Mouse (Mus musculus) neural tube, embryonic 11.5 days (tissue): ENCODE results near the gene Pogz. TPM values are rescaled to one million over a fixed set of nuclear protein-coding genes. Genes with fewer than 3 reads are reported as not detected.
"Not testable (repeated sequence)": the region's sequence is repeated elsewhere in the genome, so short reads cannot be mapped to it uniquely, and the experiment has no call there.

Experiments
- ATAC-seq: fragments of 200-750 bp; cut with Nextera tagmentation; 2 replicates; pipeline ENCODE4 v1.8.0; 2017; ENCODE audit warnings: moderate number of reproducible peaks, mild to moderate bottlenecking, moderate TSS enrichment, moderate library complexity; ENCODE audit not compliant: insufficient read depth, low FRiP score, low TSS enrichment
- DNase-seq: peaks from one replicate; pipeline ENCODE4 v3.0.0-alpha.2; 2015; ENCODE audit warnings: low spot score
- H3K27ac ChIP-seq: fragments of 300-500 bp; sonication (generic); 2 replicates; pipeline ENCODE4 v1.5.1; 2014; ENCODE audit warnings: low read depth, mild to moderate bottlenecking, low read length
- H3K27me3 ChIP-seq: fragments of 300-500 bp; sonication (generic); 2 replicates; pipeline ENCODE4 v1.6.1; 2014; ENCODE audit warnings: mild to moderate bottlenecking, low read length, mixed read lengths; ENCODE audit not compliant: control insufficient read depth, insufficient read depth
- H3K36me3 ChIP-seq: fragments of 300-500 bp; sonication (generic); 2 replicates; pipeline ENCODE4 v1.6.1; 2014; ENCODE audit warnings: mild to moderate bottlenecking, low read length, moderate library complexity, mixed read lengths; ENCODE audit not compliant: control insufficient read depth, insufficient read depth
- H3K4me1 ChIP-seq: fragments of 300-500 bp; sonication (generic); 2 replicates; pipeline ENCODE4 v1.6.1; 2014; ENCODE audit warnings: low read length, mixed read lengths; ENCODE audit not compliant: control insufficient read depth, insufficient read depth
- H3K4me2 ChIP-seq: fragments of 300-500 bp; sonication (generic); 2 replicates; pipeline ENCODE4 v1.6.1; 2014; ENCODE audit warnings: low read depth, mild to moderate bottlenecking, moderate library complexity
- H3K4me3 ChIP-seq: fragments of 300-500 bp; sonication (generic); 2 replicates; pipeline ENCODE4 v1.5.1; 2014; ENCODE audit warnings: low read depth, low read length
- H3K9ac ChIP-seq: fragments of 300-500 bp; sonication (generic); 2 replicates; pipeline ENCODE4 v1.6.1; 2014; ENCODE audit warnings: mild to moderate bottlenecking, low read length
- H3K9me3 ChIP-seq: fragments of 300-500 bp; sonication (generic); 2 replicates; pipeline ENCODE4 v1.6.1; 2016; ENCODE audit warnings: low read length; ENCODE audit not compliant: control insufficient read depth
- WGBS: fragments of 180-500 bp; shearing (Covaris S2); extraction: QIAGEN DNeasy Blood & Tissue Kit; methylation state at CpG from one replicate; pipeline ENCODE4 v1.1.7; 2014; 5-methylcytosine and 5-hydroxymethylcytosine counted together
- polyA plus RNA-seq: library from polyadenylated mRNA; unstranded; fragments of >200 nt; fragmentation: Nextera tagmentation; extraction: Ambion mirVana; gene quantifications from 2 replicates; pipeline ENCODE4 v1.2.1, GENCODE M21; 2014

Pogz gene
- polyA plus RNA-seq, 1 experiment from 2014 or later = 23.6 TPM

GRCm38 (mm10) chr3:94882579-94882978 is 45.2 kb downstream of the Pogz start:
- DNase-seq = no peak
- 92% methylated on average over 3 of the region's 3 CpGs for WGBS
- no peak overlapping the region for H3K27ac ChIP-seq
- no peaks in the 10 kb centered on the region for H3K27me3 ChIP-seq
- H3K9me3 ChIP-seq = no peaks in the 10 kb centered on the region
- peaks cover 22% of the 10 kb centered on the region for H3K36me3 ChIP-seq
- no peak for ATAC-seq
- H3K9ac ChIP-seq = no peak overlapping the region
- peaks cover 4% of the 10 kb centered on the region; the same call in 1 of the 2 replicates for H3K4me1 ChIP-seq
- no peak overlapping the region for H3K4me3 ChIP-seq
- H3K4me2 ChIP-seq = no peak overlapping the region

GRCm38 (mm10) chr3:94886316-94887224 is 49.2 kb downstream of the Pogz start, which contains the start of gene Psmb4:
Gene Psmb4 (minus strand): TSS chr3:94886961.
- Histone ChIP-seq H3K36me3 (peaks cover 8% of the 10 kb centered on the region), H3K27me3 (no peaks in the 10 kb centered on the region), H3K9me3 (no peaks in the 10 kb centered on the region), H3K9ac (peak within 1 kb of the TSS; percentile 91), H3K4me2 (peak within 1 kb of the TSS; percentile 81), H3K4me1 (peaks cover 4% of the 10 kb centered on the region; the same call in 1 of the 2 replicates), H3K27ac (peak within 1 kb of the TSS; percentile 69; the same call in 1 of the 2 replicates), H3K4me3 (peak within 1 kb of the TSS; percentile 98)
- DNase-seq (peak; percentile 88), ATAC-seq (peak; percentile 86)
- under 1% methylated on average over 61 of the region's 61 CpGs for WGBS

- no peaks in the 10 kb centered on the region for H3K9me3 ChIP-seq
- no peak overlapping the region for H3K4me2 ChIP-seq
- ATAC-seq (no peak), DNase-seq (no peak)
- no peak overlapping the region for H3K4me3 ChIP-seq
- no peak overlapping the region for H3K27ac ChIP-seq
- H3K36me3 ChIP-seq = peaks cover 4% of the 10 kb centered on the region; the same call in 1 of the 2 replicates
- no peak overlapping the region for H3K9ac ChIP-seq
- peaks cover 4% of the 10 kb centered on the region; the same call in 1 of the 2 replicates for H3K4me1 ChIP-seq
- H3K27me3 ChIP-seq = no peaks in the 10 kb centered on the region
Observed at GRCm38 (mm10) chr3:94888595-94888994, 51.2 kb downstream of the Pogz start.

DNA sequence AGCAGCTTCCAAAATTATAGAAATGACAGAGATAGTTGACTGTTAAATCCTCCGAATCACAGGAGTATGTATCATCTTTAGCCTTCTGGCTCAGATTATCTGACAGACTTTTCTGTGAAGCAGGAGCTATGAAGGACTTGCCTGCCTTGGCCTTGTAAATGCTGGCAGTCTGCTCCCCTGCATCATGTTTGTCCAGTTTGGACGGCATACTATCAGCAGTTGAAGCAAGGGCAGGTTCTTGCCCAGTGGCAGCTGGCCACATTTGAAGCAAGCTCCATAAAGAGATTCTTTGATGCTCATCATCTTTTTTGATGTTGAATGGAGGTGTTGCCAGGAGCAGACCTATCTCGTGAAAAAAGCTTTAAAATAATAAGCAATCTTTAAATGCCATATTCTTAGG is 56.7 kb downstream of the Pogz start:
- DNase-seq = no peak
- Histone ChIP-seq H3K9me3 (no peaks in the 10 kb centered on the region), H3K36me3 (no peaks in the 10 kb centered on the region), H3K27me3 (no peaks in the 10 kb centered on the region), H3K9ac (no peak overlapping the region), H3K4me1 (no peaks in the 10 kb centered on the region), H3K27ac (no peak overlapping the region), H3K4me2 (no peak overlapping the region), H3K4me3 (no peak overlapping the region)
- ATAC-seq = no peak
- 73% methylated on average over 3 of the region's 3 CpGs for WGBS

DNA sequence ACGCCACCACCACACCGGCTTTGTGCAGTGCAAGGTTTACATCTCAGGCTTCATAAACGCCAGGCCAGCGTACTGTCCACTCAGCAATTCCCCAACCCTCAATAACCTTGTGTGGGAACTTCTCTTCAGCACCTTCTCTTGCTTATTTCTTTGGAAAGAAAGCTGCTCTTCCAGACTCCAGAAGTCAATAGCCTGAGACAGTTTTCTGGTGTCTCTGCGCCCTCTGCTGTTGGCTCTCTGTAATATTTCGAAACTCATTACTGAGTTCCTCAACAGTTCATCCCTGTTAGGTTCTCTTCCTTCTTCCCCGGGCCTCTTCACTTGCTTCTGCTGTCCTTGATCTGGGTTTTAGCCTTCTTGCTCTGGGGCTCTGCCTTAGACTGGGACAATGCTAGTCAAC is 65.4 kb downstream of the Pogz start:
- H3K4me1 ChIP-seq = no peaks in the 10 kb centered on the region
- WGBS = 21% methylated on average over 7 of the region's 7 CpGs
- ATAC-seq = no peak
- no peak overlapping the region for H3K4me2 ChIP-seq
- H3K9ac ChIP-seq = no peak overlapping the region
- H3K27ac ChIP-seq = no peak overlapping the region
- no peaks in the 10 kb centered on the region for H3K36me3 ChIP-seq
- no peaks in the 10 kb centered on the region for H3K9me3 ChIP-seq
- H3K27me3 ChIP-seq = no peaks in the 10 kb centered on the region
- peak; percentile 63 for DNase-seq
- no peak overlapping the region for H3K4me3 ChIP-seq

- H3K9me3 ChIP-seq, H3K4me1 ChIP-seq, H3K27ac ChIP-seq, DNase-seq, H3K9ac ChIP-seq, H3K4me3 ChIP-seq, H3K27me3 ChIP-seq, ATAC-seq, H3K36me3 ChIP-seq, H3K4me2 ChIP-seq: not testable (repeated sequence)
- WGBS = 66% methylated on average over 3 of the region's 3 CpGs
Observed at GRCm38 (mm10) chr3:94904759-94905158, 67.4 kb downstream of the Pogz start.

DNA sequence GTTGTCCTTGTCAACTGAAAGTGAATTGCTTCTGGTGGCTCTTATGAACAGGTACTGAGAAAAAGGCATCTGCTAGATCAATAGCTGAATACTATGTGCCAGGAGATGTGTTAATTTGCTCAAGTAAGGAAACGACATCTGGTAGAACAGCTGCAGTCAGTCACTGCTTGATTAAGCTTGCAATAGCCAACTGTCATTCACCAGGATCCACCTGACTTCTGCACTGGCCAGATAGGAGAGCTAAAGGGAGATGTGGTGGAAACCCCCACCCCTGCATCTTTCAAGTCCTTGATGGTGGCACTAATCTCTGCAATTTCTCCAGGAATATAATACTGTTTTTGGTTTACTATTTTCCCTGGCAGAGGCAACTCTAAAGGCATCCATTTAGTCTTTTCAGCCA is 69.1 kb downstream of the Pogz start:
- DNase-seq = no peak
- no peak overlapping the region for H3K4me2 ChIP-seq
- no peaks in the 10 kb centered on the region for H3K9me3 ChIP-seq
- ATAC-seq = no peak
- H3K27me3 ChIP-seq = no peaks in the 10 kb centered on the region
- no peaks in the 10 kb centered on the region for H3K4me1 ChIP-seq
- no peaks in the 10 kb centered on the region for H3K36me3 ChIP-seq
- 78% methylated on average over 1 of the region's 1 CpGs for WGBS
- H3K27ac ChIP-seq = no peak overlapping the region
- H3K9ac ChIP-seq = no peak overlapping the region
- H3K4me3 ChIP-seq = no peak overlapping the region

DNA sequence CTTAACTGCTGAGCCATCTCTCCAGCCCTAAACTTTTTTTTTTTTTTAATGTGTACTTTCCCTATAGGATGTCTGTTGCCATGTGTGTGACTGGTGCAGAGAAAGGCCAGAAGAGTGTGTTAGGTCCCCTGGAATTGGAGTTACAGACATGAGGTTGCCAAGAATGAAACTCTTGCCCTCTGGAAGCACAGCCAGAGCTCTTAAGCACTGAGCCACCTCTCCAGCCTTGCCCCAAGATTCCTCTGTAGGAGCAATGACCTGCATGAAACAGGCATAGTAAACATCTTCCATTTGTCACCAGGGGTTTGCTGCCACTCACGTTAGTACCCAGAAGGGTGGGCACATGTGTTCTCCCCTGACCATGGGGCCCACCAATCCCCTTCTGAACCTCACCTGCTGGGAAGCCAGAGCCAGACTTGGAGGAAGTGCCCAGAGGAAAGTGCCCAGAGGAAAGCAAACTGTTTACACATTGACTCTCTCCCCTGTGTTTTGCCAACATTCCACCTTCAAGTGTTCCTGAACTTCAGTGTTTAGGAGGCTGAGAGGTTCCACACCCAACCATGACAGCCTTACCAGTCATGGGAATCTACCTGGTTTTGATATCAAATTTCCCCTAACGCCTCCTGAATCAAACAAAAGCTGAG is 73.8 kb downstream of the Pogz start:
- ATAC-seq (no peak), DNase-seq (no peak)
- H3K27me3 ChIP-seq = no peaks in the 10 kb centered on the region
- no peak overlapping the region for H3K4me3 ChIP-seq
- no peak overlapping the region for H3K9ac ChIP-seq
- no peaks in the 10 kb centered on the region; the same call in 1 of the 2 replicates for H3K36me3 ChIP-seq
- H3K4me1 ChIP-seq = no peaks in the 10 kb centered on the region
- no peaks in the 10 kb centered on the region for H3K9me3 ChIP-seq
- H3K4me2 ChIP-seq = no peak overlapping the region
- 80% methylated on average over 2 of the region's 2 CpGs for WGBS
- H3K27ac ChIP-seq = no peak overlapping the region
